Mouse (Mus musculus) liver, embryonic 12.5 days (tissue): Measurements from ENCODE around the gene Smc1a. TPM values are rescaled to one million over a fixed set of nuclear protein-coding genes. Genes with fewer than 3 reads are reported as not detected.
"Not testable (repeated sequence)": the region's sequence is repeated elsewhere in the genome, so short reads cannot be mapped to it uniquely, and the experiment has no call there.

Source experiments
- ATAC-seq: fragments of 200-750 bp; cut with Nextera tagmentation; 2 replicates; pipeline ENCODE4 v1.8.0; 2017; ENCODE audit warnings: moderate number of reproducible peaks, mild to moderate bottlenecking, moderate library complexity
- H3K27ac ChIP-seq: fragments of 300-500 bp; sonication (generic); 2 replicates; pipeline ENCODE4 v1.5.1; 2016; ENCODE audit warnings: mild to moderate bottlenecking
- H3K27me3 ChIP-seq: fragments of 300-500 bp; sonication (generic); replicated peaks from 2 replicates; pipeline ENCODE4 v1.6.1; 2016; ENCODE audit warnings: mild to moderate bottlenecking, moderate library complexity
- H3K36me3 ChIP-seq: fragments of 300-500 bp; sonication (generic); 2 replicates; pipeline ENCODE4 v1.6.1; 2016; ENCODE audit warnings: mild to moderate bottlenecking, moderate library complexity
- H3K4me1 ChIP-seq: fragments of 300-500 bp; sonication (generic); 2 replicates; pipeline ENCODE4 v1.6.1; 2016
- H3K4me2 ChIP-seq: fragments of 300-500 bp; sonication (generic); 2 replicates; pipeline ENCODE4 v1.6.1; 2016; ENCODE audit warnings: mild to moderate bottlenecking, moderate library complexity
- H3K4me3 ChIP-seq: fragments of 300-500 bp; sonication (generic); 2 replicates; pipeline ENCODE4 v1.5.1; 2016; ENCODE audit warnings: mild to moderate bottlenecking, moderate library complexity
- H3K9ac ChIP-seq: fragments of 300-500 bp; sonication (generic); 2 replicates; pipeline ENCODE4 v1.6.1; 2016; ENCODE audit warnings: mild to moderate bottlenecking, moderate library complexity
- H3K9me3 ChIP-seq: fragments of 300-500 bp; sonication (generic); replicated peaks from 2 replicates; pipeline ENCODE4 v1.6.1; 2016; ENCODE audit warnings: mild to moderate bottlenecking, moderate library complexity
- WGBS: fragments of 180-500 bp; shearing (Covaris S2); methylation state at CpG from one replicate; pipeline ENCODE4 v1.1.7; 2016; ENCODE audit not compliant: insufficient replicate concordance; 5-methylcytosine and 5-hydroxymethylcytosine counted together
- polyA plus RNA-seq: library from polyadenylated mRNA; unstranded; fragments of >200 nt; fragmentation: Nextera tagmentation; extraction: Ambion mirVana; gene quantifications from 2 replicates; pipeline ENCODE4 v1.2.1, GENCODE M21; 2016

Smc1a gene
- polyA plus RNA-seq, 1 experiment from 2014 or later: 73.5 TPM

DNA sequence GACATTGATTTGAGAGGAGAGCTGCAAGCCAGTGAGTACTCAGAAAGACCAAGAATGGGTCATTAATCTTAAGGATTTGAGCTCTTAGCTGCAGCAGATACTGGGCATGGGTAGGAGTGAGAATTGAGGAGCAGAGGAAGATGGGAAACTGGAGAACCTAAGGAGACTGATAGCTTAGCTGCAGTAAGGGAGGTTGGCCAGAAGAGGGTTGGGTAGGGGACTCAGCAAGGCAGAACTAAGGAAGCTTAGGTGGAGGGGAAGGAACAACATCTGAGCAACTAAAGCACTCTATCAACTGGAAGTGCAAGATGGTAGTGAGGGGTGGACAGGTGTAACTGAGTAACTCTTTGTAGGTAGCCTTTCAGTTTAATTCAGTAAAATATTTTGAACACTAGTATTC is 31.0 kb downstream of the Smc1a start:
- H3K9me3 ChIP-seq: no peaks in the 10 kb centered on the region
- no peaks in the 10 kb centered on the region for H3K27me3 ChIP-seq
- ATAC-seq: no peak
- H3K27ac ChIP-seq: no peak overlapping the region
- H3K9ac ChIP-seq: no peak overlapping the region
- H3K4me1 ChIP-seq: no peaks in the 10 kb centered on the region
- H3K4me3 ChIP-seq: no peak overlapping the region
- no peak overlapping the region for H3K4me2 ChIP-seq
- H3K36me3 ChIP-seq: peaks cover 59% of the 10 kb centered on the region

DNA sequence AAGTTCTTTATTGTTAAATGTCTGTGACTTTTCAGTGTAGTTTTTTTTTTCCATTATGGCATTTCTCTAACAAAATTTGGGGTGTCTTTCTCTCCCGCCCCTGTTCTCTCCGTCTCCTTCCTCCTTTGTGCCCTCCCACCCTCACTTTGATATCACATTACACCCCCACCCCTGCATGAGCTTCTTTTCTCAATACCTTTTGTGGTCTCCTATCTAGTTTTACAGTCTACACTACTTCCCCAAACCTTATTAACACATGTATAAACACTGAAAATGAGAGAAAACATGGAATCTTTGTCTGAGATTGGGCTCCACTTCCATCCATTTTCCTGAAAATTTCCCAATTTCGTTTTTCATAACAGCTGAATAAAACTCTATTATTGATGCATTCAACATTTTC is 36.3 kb downstream of the Smc1a start:
- Histone ChIP-seq H3K36me3 (peaks cover 54% of the 10 kb centered on the region), H3K4me1 (no peaks in the 10 kb centered on the region), H3K9ac (no peak overlapping the region), H3K9me3 (no peaks in the 10 kb centered on the region), H3K27me3 (no peaks in the 10 kb centered on the region; the same call in 1 of the 2 replicates), H3K27ac (no peak overlapping the region), H3K4me3 (no peak overlapping the region), H3K4me2 (no peak overlapping the region)
- 52% methylated on average over 3 of the region's 3 CpGs for WGBS
- ATAC-seq: no peak

DNA sequence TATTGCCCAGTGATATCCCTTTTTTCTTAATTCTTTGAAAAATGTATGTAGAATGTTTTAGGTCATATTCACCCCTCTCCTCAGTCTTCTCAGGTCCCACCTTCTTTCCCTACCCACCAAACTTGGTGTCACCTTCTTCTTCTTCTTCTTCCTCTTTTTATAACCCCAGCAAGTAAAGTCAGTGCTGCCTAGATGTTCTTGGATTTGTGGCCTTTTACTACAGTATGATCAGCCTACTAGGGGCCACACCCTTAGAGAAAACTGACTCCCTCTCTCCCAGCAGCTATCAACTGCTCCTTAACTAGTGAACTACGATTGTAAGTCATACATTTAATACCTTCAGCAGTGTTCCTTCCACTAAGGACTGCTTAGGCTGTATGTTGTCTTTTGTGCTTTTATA is 37.9 kb downstream of the Smc1a start:
- H3K4me3 ChIP-seq: no peak overlapping the region
- WGBS: 85% methylated on average over 1 of the region's 1 CpGs

DNA sequence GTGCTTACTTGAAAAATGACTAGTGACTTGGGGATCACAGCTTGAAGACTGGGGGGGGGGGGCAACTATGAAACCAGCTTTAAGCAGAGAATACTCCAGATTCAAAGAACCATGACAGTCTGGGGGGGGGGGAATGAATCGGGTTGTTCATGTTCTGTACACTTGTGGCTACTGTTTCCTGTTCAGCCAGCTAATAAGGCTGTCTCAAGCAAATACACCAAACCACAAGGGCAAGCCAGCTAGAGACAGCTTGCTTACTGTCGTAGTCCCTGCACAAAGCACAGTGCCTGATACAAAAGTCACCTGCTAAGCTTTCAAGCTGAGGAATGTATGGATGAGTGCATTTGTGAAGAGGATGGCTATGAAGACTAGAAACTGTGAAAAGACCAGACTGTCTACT is 49.4 kb downstream of the Smc1a start:
- H3K36me3 ChIP-seq: peaks cover 36% of the 10 kb centered on the region
- 0 out of 2 replicates have a peak, but pooled peaks cover 3% of the 10 kb centered on the region for H3K4me1 ChIP-seq
- no peak overlapping the region for H3K9ac ChIP-seq
- ATAC-seq: no peak
- H3K27me3 ChIP-seq: peaks cover 22% of the 10 kb centered on the region
- no peak overlapping the region for H3K27ac ChIP-seq
- 37% methylated on average over 2 of the region's 2 CpGs for WGBS
- no peak overlapping the region for H3K4me3 ChIP-seq
- no peaks in the 10 kb centered on the region for H3K9me3 ChIP-seq
- H3K4me2 ChIP-seq: no peak overlapping the region

More for the DNA sequence above, 37.9 kb downstream of the Smc1a start:
- ATAC-seq: no peak
- Histone ChIP-seq H3K9me3 (no peaks in the 10 kb centered on the region), H3K36me3 (peaks cover 57% of the 10 kb centered on the region), H3K4me1 (no peaks in the 10 kb centered on the region), H3K4me2 (no peak overlapping the region), H3K27me3 (peaks cover 6% of the 10 kb centered on the region; the same call in 1 of the 2 replicates), H3K27ac (no peak overlapping the region), H3K9ac (no peak overlapping the region)

DNA sequence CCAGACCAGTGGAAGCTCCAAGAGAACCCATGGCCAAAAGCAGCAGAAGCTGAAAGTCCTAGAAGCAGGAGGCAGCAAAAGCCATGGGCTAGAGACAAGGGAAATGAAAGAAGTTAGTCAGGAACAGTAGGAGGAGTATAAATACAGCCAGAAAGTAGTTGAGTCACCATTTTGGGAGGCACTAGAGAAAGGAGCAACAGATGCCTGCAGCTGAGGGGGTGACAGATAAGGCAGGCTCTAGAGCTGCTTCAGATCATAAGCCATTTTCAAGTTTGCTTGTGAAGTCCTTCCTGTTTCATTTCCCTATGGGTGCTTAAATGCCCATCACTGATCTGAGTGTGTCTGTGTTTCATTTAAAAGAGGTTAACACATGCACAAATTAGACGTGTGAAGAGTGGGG is 51.6 kb downstream of the Smc1a start:
- ATAC-seq: no peak
- peaks cover 15% of the 10 kb centered on the region for H3K36me3 ChIP-seq

DNA sequence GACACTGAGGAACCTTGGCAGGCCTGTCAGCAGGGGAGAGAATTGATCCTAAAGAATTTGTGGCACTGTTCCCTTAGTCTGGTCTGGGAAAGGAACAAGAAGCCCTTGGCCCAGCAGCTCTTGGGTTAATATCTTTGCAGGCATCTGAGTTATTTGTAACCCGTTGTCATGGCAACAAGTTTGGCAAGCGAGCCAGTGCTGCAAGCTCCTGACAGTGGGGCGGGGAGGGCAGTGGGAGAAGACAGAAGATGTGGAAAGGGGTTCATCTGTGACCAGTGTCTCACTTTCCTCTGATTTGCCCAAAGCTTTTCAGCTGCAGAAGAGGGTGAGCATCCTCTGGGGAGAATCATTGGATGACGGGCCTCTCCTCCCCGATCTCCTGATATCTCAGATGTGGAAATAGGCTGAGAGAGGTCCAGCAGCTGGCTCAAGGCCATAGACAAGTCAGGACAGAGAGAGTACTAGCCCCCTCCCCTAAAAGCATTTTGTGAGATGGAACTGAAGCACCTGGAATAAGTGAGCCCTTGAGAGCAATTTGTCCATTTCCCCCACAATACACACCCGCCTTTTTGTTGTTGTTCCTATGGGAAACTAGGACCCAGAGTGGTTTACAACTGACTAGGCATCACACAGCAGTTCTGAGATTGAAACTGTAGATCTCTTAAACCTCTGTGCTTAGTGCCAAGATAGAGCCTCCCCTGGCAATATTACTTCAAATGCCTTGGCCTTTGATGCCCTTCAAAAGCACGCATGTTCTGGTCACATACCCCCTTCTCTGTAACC is 73.8 kb downstream of the Smc1a start:
- not testable (repeated sequence) for H3K27ac ChIP-seq, H3K4me3 ChIP-seq, H3K36me3 ChIP-seq, H3K4me2 ChIP-seq, H3K4me1 ChIP-seq, ATAC-seq, H3K9me3 ChIP-seq, H3K9ac ChIP-seq
- peaks cover 35% of the 10 kb centered on the region for H3K27me3 ChIP-seq
- 35% methylated on average over 7 of the region's 7 CpGs for WGBS

More for the DNA sequence above, 51.6 kb downstream of the Smc1a start:
- H3K4me1 ChIP-seq: 0 out of 2 replicates have a peak, but pooled peaks cover 3% of the 10 kb centered on the region
- peaks cover 16% of the 10 kb centered on the region; the same call in 1 of the 2 replicates for H3K27me3 ChIP-seq
- 53% methylated on average over 1 of the region's 1 CpGs for WGBS
- no peak overlapping the region for H3K4me2 ChIP-seq
- no peak overlapping the region for H3K4me3 ChIP-seq
- no peak overlapping the region for H3K27ac ChIP-seq
- H3K9ac ChIP-seq: no peak overlapping the region
- no peaks in the 10 kb centered on the region for H3K9me3 ChIP-seq

DNA sequence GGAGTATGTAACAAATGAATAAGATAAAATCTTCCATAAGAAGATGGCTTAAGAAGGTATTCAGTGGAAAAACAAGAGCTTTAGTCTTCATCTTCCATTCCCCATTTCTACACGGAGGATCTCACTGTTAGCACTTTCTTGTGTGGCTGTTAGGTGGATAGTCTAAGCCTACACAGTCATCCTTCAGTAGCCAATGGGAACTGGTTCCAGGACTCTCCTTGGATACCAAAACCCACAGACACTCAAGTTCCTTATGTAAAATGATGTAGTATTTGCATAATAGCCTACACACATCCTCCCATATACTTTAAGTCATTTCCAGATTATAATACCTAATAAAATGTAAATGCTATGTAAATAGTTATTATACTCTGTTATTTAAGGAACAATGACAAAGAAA is 81.3 kb downstream of the Smc1a start:
- WGBS: 41% methylated on average over 1 of the region's 1 CpGs
- ATAC-seq: no peak

More for the DNA sequence above, 81.3 kb downstream of the Smc1a start:
- Histone ChIP-seq H3K9ac (no peak overlapping the region), H3K4me3 (no peak overlapping the region), H3K27ac (no peak overlapping the region), H3K4me1 (no peaks in the 10 kb centered on the region), H3K9me3 (no peaks in the 10 kb centered on the region), H3K27me3 (peaks cover 39% of the 10 kb centered on the region), H3K4me2 (no peak overlapping the region), H3K36me3 (no peaks in the 10 kb centered on the region)

Other genes with a start within 250 kb of the Smc1a start
- 25.7 and 26.0 TPM in 2 replicates for gene Huwe1, start 215.6 kb upstream of the Smc1a start, polyA plus RNA-seq
- gene Hsd17b10, start 14.6 kb upstream of the Smc1a start, polyA plus RNA-seq: 99.4 and 102 TPM in 2 replicates
- gene Ribc1, start 133 bp upstream of the Smc1a start, polyA plus RNA-seq: 3.1 and 3.4 TPM in 2 replicates
- 0.73 and 0.75 TPM in 2 replicates for gene Iqsec2, start 127.8 kb downstream of the Smc1a start, polyA plus RNA-seq
- 36.0 and 36.5 TPM in 2 replicates for gene Kdm5c, start 216.6 kb downstream of the Smc1a start, polyA plus RNA-seq